ENCODE assay signal across 8 mouse cellular contexts in genomic region chr17:47688608-47689575, GRCm38 (mm10). TPM values are rescaled to one million over a fixed set of nuclear protein-coding genes. Genes with fewer than 3 reads are reported as not detected.
DNase-seq lines count a peak whose midpoint lies in the region; ATAC-seq lines count a peak whose summit lies in the region.

Frs3 (plus strand) TSS chr17:47689030.

- intact Hi-C loops in gastrocnemius, postnatal 36 days (cut with DNase I), result loop anchor here (5.0 kb wide), 1 partner anchor 187 kb away; the partner anchor contains the start of gene Taf8

- no peaks in the 10 kb centered on the region for H3K27me3 ChIP-seq in intestine, embryonic 14.5 days (replicated peaks; ENCODE audit: control insufficient read depth, insufficient read depth, low read length)
- peaks cover 46% of the 10 kb centered on the region for H3K27me3 ChIP-seq in limb, embryonic 10.5 days (ENCODE audit: low read depth, poor library complexity, severe bottlenecking)
- H3K27me3 ChIP-seq in midbrain, embryonic 10.5 days (ENCODE audit: low read depth, poor library complexity, severe bottlenecking), result peaks cover 47% of the 10 kb centered on the region

- peak within 1 kb of the TSS; percentile 95 for H3K4me2 ChIP-seq in intestine, embryonic 14.5 days (ENCODE audit: low read length)

- H3K4me3 ChIP-seq in intestine, embryonic 14.5 days (ENCODE audit: low read depth, low read length), result peak within 1 kb of the TSS; percentile 95
- H3K4me3 ChIP-seq in limb, embryonic 10.5 days, result peak within 1 kb of the TSS; percentile 90
- peak within 1 kb of the TSS; percentile 90 for H3K4me3 ChIP-seq in midbrain, embryonic 10.5 days

- peak within 1 kb of the TSS; percentile 80 for H3K27ac ChIP-seq in intestine, embryonic 14.5 days (ENCODE audit: low read depth)
- peak within 1 kb of the TSS; percentile 84 for H3K27ac ChIP-seq in limb, embryonic 10.5 days
- H3K27ac ChIP-seq in midbrain, embryonic 10.5 days (replicated peaks), result peak within 1 kb of the TSS; percentile 92

- peak within 1 kb of the TSS; percentile 81 for H3K9ac ChIP-seq in intestine, embryonic 14.5 days (ENCODE audit: low read length)

- H3K4me1 ChIP-seq in intestine, embryonic 14.5 days (replicated peaks; ENCODE audit: control insufficient read depth, insufficient read depth, low read length), result peaks cover 12% of the 10 kb centered on the region; the same call in 1 of the 2 replicates
- peaks cover 35% of the 10 kb centered on the region for H3K4me1 ChIP-seq in limb, embryonic 10.5 days
- peaks cover 38% of the 10 kb centered on the region for H3K4me1 ChIP-seq in midbrain, embryonic 10.5 days

- peak; percentile 67 for ATAC-seq in intestine, embryonic 14.5 days (replicated peaks; ENCODE audit: low FRiP score, low TSS enrichment, low read depth)

- DNase-seq in layer of hippocampus, adult 11-12 months (ENCODE audit: low spot score), result peak; percentile 75
- no peak for DNase-seq in layer of hippocampus, adult 9-10 months (ENCODE audit: low spot score)
- DNase-seq in embryo, embryonic 10.5 days (ENCODE audit: low spot score), result peak; percentile 75
- peak; percentile 40 to 45 for DNase-seq in gastrocnemius, postnatal 36 days
- DNase-seq in intestine, embryonic 14.5 days (ENCODE audit: low spot score), result peak; percentile 84
- DNase-seq in limb, embryonic 10.5 days (ENCODE audit: low spot score), result peak; percentile 86
- peak; percentile 80 for DNase-seq in midbrain, embryonic 10.5 days (ENCODE audit: low spot score)
- DNase-seq in right cerebral cortex, postnatal 4 days, result peak; percentile 82

- H3K9me3 ChIP-seq in intestine, embryonic 14.5 days (ENCODE audit: control insufficient read depth, low read length), result no peaks in the 10 kb centered on the region
- no peaks in the 10 kb centered on the region for H3K9me3 ChIP-seq in limb, embryonic 10.5 days (replicated peaks)
- no peaks in the 10 kb centered on the region for H3K9me3 ChIP-seq in midbrain, embryonic 10.5 days (replicated peaks)

- 1% methylated on average over 55 of the region's 58 CpGs for WGBS in intestine, embryonic 14.5 days
- WGBS in limb, embryonic 10.5 days, result 2% methylated on average over 54 of the region's 58 CpGs
- WGBS in midbrain, embryonic 10.5 days, result 1% methylated on average over 55 of the region's 58 CpGs

- H3K36me3 ChIP-seq in intestine, embryonic 14.5 days (ENCODE audit: control insufficient read depth, insufficient read depth, low read length), result peaks cover 25% of the 10 kb centered on the region
- peaks cover 29% of the 10 kb centered on the region for H3K36me3 ChIP-seq in limb, embryonic 10.5 days
- peaks cover 25% of the 10 kb centered on the region for H3K36me3 ChIP-seq in midbrain, embryonic 10.5 days

RNA-seq across cellular contexts. Expression of gene Frs3, which starts in this region (rescaled TPM):
- 1 to 10 TPM; 3.2 to 5.1 TPM for total RNA-seq in gastrocnemius, postnatal 36 days (2021)
- polyA plus RNA-seq in intestine, embryonic 14.5 days (2014; fragmentation: Nextera tagmentation; extraction: Ambion mirVana), result 4.8 and 5.3 TPM in 2 replicates
- 5.0 and 7.3 TPM in 2 replicates for polyA plus RNA-seq in limb, embryonic 10.5 days (2016; fragmentation: Nextera tagmentation; extraction: Ambion mirVana)
- 10.3 and 13.6 TPM in 2 replicates for polyA plus RNA-seq in midbrain, embryonic 10.5 days (2016; fragmentation: Nextera tagmentation; extraction: Ambion mirVana)
